Mouse (Mus musculus): ENCODE results near the gene Bola1.

DNA sequence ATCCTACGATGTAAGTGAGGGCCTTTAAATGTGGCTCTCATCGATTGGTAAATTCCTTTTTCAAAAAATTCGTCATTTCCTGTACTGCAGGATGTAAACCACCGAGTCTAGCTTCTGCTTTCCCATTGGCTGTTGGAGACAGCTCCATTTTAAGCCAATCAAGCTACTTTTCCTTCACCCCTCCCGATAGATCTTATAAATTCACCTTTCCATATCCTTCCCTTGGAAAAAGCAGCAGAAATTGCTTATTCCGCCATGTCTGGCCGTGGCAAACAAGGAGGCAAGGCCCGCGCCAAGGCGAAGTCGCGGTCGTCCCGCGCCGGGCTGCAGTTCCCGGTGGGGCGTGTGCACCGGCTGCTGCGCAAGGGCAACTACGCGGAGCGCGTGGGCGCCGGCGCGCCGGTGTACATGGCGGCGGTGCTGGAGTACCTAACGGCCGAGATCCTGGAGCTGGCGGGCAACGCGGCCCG lies at the start of gene Bola1, which contains the start of gene Hist2h2ab:
- TF ChIP-seq POLR2A (IDR thresholded peaks at IDR 0.05; ENCODE audit: control insufficient read depth, extremely low read depth, insufficient read depth, low read length, poor library complexity): peak; percentile 86
- peak; percentile 42; the same call in 1 of the 2 replicates for TF ChIP-seq CTCF (IDR thresholded peaks at IDR 0.05; ENCODE audit: borderline replicate concordance, control insufficient read depth, extremely low read depth, insufficient read depth, low read length, poor library complexity)
